Mouse (Mus musculus): ENCODE data around the gene Urb2. TPM values are rescaled to one million over a fixed set of nuclear protein-coding genes. Genes with fewer than 3 reads are reported as not detected.

The Urb2 gene
- total RNA-seq, 4 experiments from 2014 or later: 11.1 to 12.9 (median 12.1) TPM

GRCm38 (mm10) chr8:124076416-124076815 lies 55.1 kb downstream of the Urb2 start:
- DNase-seq (ENCODE audit: low spot score in 2 of 2): no peak

- no peak for DNase-seq (ENCODE audit: low spot score in 2 of 2)
Measured at GRCm38 (mm10) chr8:124077377-124077776, 56.1 kb downstream of the Urb2 start.

GRCm38 (mm10) chr8:124077998-124078397 lies 56.7 kb downstream of the Urb2 start:
- DNase-seq (ENCODE audit: low spot score in 2 of 2): no peak

- peak in 1 of 2 experiments; percentile 66 for DNase-seq (ENCODE audit: low spot score in 2 of 2)
Measured at GRCm38 (mm10) chr8:124078969-124079368, 57.7 kb downstream of the Urb2 start.

- peak in 1 of 2 experiments; percentile 46 for DNase-seq (ENCODE audit: low spot score in 2 of 2)
Measured at GRCm38 (mm10) chr8:124080467-124081326, 59.4 kb downstream of the Urb2 start.

- peak in 1 of 2 experiments; percentile 62 for DNase-seq (ENCODE audit: low spot score in 2 of 2)
Measured at GRCm38 (mm10) chr8:124082616-124083015, 61.3 kb downstream of the Urb2 start.

- DNase-seq (ENCODE audit: low spot score in 2 of 2): no peak
Measured at GRCm38 (mm10) chr8:124083611-124084010, 62.3 kb downstream of the Urb2 start.

GRCm38 (mm10) chr8:124085668-124086067 lies 64.4 kb downstream of the Urb2 start:
- no peak for DNase-seq (ENCODE audit: low spot score in 2 of 2)

GRCm38 (mm10) chr8:124088092-124088613 lies 66.8 kb downstream of the Urb2 start:
- DNase-seq (ENCODE audit: low spot score in 2 of 2): no peak

GRCm38 (mm10) chr8:124089016-124089415 lies 67.7 kb downstream of the Urb2 start:
- DNase-seq (ENCODE audit: low spot score in 2 of 2): no peak

- no peak for DNase-seq (ENCODE audit: low spot score in 2 of 2)
Measured at GRCm38 (mm10) chr8:124090473-124090872, 69.2 kb downstream of the Urb2 start.

Small RNA genes lying within 50 kb of the gene (microRNA-seq; reads per million reads assigned to microRNA genes)
- 0 reads per million in 2 experiments for gene Mir1967

Other genes with a start within 250 kb of the Urb2 start
- gene Rab4a, start 215.5 kb upstream of the Urb2 start, total RNA-seq (2022): 10 to 100 TPM; 42.5 to 47.9 (median 45.1) TPM
- gene Ccsap, start 161.3 kb upstream of the Urb2 start, total RNA-seq (2022): 10 to 100 TPM; 56.8 to 64.8 (median 62.6) TPM
- 10 to 100 TPM in 3 of 4 experiments, 1 to 10 TPM in 1; 9.2 to 24.8 (median 18.0) TPM for gene Acta1, start 126.8 kb upstream of the Urb2 start, total RNA-seq (2022)
- gene Nup133, start 72.2 kb upstream of the Urb2 start, total RNA-seq (2022): 10 to 100 TPM; 23.7 to 29.5 (median 26.1) TPM
- gene Abcb10, start 38.4 kb upstream of the Urb2 start, total RNA-seq (2022): 10 to 100 TPM; 19.2 to 21.4 (median 20.1) TPM
- 10 to 100 TPM; 22.1 to 23.0 (median 22.5) TPM for gene Taf5l, start 111 bp upstream of the Urb2 start, total RNA-seq (2022)
- 10 to 100 TPM; 34.5 to 49.5 (median 39.8) TPM for gene Galnt2, start 209.9 kb downstream of the Urb2 start, total RNA-seq (2022)